Mouse (Mus musculus) cerebellum, adult 11-12 months (tissue): ENCODE data around the gene Baz1a.

ENCODE experiments used
- DNase-seq: peaks from one replicate; pipeline ENCODE4 v3.0.0; 2022

Gene Baz1a

GRCm38 (mm10) chr12:55013626-55014398 is at the start of gene Baz1a:
Gene Baz1a, minus strand, starts transcription at chr12:55014348.
- DNase-seq, result no peak

- DNase-seq, result no peak
Observed at GRCm38 (mm10) chr12:55062141-55062540, 48.0 kb upstream of the Baz1a start.

GRCm38 (mm10) chr12:55061006-55061405 is 46.9 kb upstream of the Baz1a start:
- DNase-seq, result no peak

- DNase-seq, result no peak
Observed at GRCm38 (mm10) chr12:55060212-55060898, 46.2 kb upstream of the Baz1a start.

GRCm38 (mm10) chr12:55059812-55060211 is 45.7 kb upstream of the Baz1a start:
- DNase-seq, result no peak

- DNase-seq, result no peak
Observed at GRCm38 (mm10) chr12:55058865-55059615, 44.9 kb upstream of the Baz1a start.

DNA sequence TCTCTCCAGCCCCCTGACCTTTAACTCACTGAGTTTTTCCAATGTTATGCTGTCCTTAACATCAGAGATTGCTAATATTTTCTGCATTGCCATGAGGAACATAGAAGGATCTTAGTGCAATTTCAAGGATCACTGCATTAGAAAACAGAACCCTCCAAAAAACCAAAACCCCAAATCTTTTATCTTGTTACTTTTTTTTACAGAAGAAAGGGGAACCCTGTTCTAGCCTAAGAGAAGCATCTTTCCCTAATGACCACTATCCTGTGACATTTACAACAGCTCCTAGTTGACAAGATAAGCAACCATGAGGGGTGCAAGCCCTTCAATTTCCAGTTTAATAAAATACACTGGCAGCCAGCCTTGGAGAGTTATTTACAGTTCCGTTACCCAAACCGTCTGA is 42.6 kb upstream of the Baz1a start:
- no peak for DNase-seq

DNA sequence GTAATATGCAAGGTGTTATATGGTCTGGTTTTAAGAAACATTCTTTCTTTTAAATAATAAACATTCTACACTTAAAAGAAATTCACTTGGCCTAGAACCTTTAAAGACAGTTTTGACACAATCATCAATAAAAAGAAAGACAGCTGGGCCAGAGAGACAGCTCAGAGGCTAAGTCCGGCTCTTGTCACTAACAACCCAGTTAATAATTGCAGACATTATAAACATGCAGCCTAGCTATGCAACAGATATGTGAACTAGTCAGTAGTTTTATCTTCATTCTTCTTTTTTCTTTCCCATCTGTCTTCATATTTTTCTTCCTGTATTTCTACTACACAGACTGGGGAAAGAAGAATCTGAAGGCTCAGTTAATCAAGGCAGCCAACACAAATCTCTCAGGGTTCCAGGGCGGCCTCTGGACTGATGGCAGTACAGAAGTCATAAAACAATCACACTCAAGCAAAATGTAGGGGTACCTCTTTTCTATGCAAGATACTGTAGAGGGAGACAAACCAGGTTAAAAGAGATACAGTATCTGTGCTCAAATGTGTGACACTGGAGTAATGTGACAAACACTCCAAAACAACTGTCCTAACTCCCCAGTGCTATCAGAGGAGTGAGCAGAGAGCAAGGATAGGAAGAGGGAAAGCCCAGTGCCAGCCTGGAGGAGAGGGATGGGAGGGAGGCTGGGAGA is 40.5 kb upstream of the Baz1a start:
- no peak for DNase-seq

GRCm38 (mm10) chr12:55053267-55053666 is 39.1 kb upstream of the Baz1a start:
- DNase-seq, result no peak

- DNase-seq, result no peak
Observed at GRCm38 (mm10) chr12:55051210-55052173, 37.3 kb upstream of the Baz1a start.

DNA sequence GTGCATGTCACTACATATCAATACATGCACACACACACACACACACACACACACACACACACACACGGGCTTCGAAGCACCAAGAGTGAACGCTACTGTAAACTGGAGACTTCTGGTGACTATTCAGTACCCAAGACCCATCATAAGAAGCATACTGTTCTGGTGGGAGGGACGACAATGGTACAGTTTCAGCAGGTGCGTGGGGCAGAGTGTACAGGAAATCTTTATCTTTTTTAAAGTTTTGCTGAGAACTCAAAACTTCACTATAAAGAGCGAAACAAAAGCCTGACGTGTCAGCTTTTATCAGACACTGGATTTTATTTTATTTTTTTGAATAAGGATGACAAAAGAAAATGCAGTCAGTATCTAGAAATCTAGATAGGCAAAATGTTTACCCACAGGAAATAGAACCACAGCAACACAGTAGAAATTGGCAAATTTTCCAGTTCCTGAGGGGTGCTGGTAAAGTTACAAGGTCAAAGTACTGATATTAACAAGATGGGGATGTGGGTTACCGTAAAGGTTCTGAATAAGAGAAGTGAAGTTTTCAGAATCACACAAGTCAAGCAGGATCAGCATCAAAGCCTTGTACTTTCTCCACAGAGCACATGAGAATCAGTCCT is 35.7 kb upstream of the Baz1a start:
- DNase-seq, result no peak

- no peak for DNase-seq
Observed at GRCm38 (mm10) chr12:55041011-55041410, 26.9 kb upstream of the Baz1a start.

- DNase-seq, result no peak
Observed at GRCm38 (mm10) chr12:55027088-55027487, 12.9 kb upstream of the Baz1a start.

DNA sequence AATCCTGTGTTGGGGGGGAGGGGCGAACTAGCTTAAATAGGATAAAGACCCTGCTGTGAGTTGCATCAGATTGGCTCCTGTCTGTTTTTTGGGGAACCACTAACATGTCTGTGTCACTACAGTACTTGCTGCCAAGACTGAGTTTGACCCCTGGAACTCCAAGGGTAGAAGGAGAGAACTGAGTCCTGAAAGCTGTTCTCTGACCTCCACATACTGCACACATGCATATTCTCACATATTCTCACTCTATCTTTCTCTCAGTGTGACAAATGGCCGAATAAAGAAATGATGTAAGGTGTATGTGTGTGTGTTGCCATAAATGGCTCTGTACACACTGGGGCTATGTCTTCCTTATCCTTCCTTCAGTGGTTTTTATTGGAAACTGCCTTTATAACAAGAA is 9.1 kb upstream of the Baz1a start:
- no peak for DNase-seq

- no peak for DNase-seq
Observed at GRCm38 (mm10) chr12:55019421-55019877, 5.3 kb upstream of the Baz1a start.

DNA sequence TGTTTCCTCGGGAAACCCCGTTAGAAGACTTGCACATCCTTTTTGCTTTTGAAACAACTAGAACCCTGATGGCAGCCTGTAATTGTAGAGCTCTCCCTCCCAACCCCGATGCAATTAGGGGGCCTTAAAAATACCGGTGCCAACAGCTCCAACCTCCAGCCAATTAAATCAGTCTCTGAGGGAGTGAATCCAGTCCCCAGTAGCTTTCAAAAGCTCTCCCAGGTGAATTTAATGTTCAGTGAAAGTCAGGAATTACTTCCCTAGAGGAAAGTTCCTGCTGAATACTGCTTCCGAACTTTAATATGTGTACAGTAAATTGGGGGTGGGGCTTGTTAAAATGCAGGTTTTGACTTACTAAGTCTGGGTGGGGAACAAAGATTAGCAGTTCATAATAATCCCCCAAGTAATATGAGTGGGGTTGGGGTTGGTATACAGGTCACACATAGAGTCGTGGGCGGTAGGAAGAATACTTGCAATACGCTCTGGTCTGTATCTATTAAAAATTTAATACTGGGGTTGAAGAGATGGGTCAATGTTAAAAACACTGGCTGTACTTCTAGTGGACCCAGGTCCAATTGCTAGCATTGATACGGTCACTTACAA is 3.1 kb upstream of the Baz1a start:
- DNase-seq, result no peak

DNA sequence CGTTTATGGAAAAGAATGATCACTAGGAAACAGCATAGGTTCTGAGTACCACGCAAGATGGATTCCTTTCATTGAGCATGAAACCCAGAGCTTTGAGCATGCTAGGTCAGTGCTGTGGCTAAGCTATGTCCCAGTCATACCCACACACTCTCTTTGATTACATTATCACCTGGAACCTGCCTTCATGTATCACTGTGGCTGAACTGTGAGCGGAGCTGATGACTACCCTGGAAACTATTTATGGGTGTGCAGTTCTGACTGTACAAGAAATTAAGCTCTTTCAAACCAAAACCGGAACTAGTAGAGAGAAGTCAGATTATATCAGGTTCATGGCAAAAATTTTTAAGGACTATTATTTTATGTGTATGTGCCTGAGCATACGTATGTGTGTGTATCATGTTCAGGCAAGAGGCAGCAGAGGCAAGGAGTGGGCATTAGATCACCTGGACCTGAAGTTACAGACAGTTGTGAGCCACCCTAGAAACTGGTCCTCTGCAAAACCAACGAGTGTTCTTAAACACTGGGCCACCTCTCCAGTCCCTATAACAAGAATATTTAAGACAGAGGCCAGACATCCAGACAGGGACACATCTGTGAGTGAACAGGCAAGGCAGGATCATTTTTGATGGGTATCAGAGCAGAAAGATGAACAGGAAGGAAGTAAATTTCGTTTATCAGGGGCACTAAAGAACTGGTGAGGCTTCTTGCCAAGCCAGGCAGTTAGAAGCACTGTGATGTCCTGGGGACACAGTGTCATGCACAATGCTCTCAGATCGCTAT is 2.4 kb upstream of the Baz1a start:
- no peak for DNase-seq

DNA sequence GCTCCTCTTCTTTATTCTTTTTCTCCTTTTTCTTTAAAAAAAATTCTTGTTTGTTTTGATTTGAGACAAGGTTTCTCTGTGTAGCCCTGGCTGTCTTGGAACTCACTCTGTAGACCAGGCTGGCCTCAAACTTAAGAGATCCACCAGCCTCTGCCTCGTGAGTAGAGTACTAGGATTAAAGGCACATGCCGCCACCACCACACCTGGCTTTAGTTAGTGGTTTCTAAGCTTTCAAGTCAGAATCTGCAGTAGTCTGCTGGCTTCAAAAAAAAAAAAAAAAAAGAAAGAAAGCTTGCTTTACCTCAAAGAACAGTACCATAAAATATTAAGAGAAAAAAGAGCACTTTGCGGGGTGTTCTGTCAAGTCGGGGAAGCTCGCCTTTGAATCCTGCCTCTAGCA is 1.3 kb upstream of the Baz1a start:
- no peak for DNase-seq

- DNase-seq, result no peak
Observed at GRCm38 (mm10) chr12:55013031-55013430, 1.1 kb downstream of the Baz1a start.
